Mouse (Mus musculus) liver, embryonic 14 days (tissue): Measurements from ENCODE around the gene Rnf130. TPM values are rescaled to one million over a fixed set of nuclear protein-coding genes. Genes with fewer than 3 reads are reported as not detected.

Experiments
- polyA plus RNA-seq: library from polyadenylated mRNA; depleted of rRNA; stranded (reverse); fragments of >200 nt; gene quantifications from 2 replicates; pipeline ENCODE4 v1.2.3, GENCODE M21; 2012; rRNA removed

Rnf130 gene
- polyA plus RNA-seq = 16.8 and 19.6 TPM in 2 replicates

DNA sequence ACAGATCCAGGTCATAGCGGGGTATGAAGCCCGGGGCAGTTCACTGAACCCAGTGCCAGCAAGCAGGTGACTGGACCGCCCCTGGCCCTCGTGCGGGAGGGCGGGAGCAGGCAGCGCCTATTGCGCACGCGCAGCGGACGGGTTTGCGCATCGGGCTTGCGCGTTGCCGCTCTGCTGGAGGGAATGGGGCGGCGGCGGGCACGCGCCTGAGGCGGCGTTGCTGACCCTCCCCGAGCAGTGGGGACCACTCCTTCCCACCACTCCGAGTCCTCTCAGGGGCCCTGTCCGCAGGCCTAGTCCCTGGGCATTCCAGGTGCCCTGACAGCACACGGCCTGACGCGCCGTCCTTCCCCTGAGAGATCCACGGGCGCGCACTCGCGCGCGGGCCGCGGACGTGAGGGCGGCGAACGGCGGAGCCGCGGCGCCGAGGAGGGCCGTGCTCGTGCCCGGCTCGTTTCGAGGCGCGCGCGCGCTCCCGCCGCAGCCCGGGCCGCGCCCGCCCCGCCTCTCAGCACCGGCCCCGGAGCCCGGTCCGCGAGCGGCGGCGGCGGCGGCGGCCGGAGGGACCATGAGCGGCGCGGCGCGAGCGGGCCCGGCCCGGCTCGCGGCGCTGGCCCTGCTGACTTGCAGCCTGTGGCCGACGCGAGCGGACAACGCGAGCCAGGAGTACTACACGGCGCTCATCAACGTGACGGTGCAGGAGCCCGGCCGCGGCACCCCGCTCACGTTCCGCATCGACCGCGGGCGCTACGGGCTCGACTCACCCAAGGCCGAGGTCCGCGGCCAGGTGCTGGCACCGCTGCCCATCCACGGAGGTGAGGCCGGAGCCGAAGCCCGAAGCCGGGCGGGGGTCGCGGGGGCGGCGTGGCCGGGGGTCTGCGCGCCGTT, at the start of gene Rnf130:
Rnf130 (plus strand) TSS at position 514 of the 888 bp plus-strand sequence.

DNA sequence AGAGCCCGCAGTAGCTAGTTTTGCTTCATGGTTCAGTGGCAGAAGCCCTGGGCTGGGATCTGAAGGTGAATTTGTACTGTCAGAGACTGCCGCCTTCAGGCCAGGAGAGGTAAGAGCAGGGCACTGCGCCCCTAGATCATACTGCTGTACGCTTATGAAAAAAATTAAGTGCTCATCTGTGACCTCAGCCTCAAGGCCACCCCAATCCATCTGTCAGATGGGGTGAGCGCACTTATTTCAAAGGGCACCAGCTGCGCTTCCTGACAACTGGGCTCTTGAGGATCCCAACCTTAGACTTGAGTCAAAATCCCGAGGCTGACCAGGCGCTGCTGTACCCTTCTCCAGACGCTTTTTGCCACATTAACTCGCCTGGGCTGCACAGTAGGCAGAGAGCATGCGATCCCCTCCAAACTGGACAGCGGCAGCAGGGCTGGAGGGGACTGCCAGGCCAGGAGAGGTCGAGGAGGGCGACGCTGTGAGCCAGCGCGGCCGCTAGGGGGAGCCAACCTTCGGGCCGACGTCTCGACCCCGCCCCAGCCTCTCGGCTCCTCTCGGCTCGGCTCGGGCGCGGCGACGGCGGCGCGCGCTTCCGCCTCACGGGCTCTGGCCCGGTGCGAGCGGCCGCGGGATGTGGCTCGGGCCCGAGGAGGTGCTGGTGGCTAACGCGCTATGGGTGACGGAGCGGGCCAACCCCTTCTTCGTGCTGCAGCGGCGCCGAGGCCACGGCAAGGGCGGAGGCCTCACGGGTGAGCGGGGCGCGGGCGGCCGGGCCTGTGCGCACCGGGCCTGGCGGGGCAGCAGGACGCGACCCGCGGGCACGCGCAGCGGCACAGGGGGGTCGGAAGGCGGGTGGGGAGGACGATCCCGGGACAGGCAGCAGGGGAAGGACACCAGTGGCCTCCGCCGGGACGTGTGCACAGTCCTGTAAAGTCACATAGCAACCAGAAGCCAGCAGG, 105.9 kb downstream of the Rnf130 start, which contains the start of gene Tbc1d9b:
Tbc1d9b (plus strand) TSS at position 586 of the 956 bp plus-strand sequence.

Other genes starting within 250 kb of the Rnf130 start
- 0.46 and 0.50 TPM in 2 replicates for gene Gfpt2, start 231.2 kb upstream of the Rnf130 start, polyA plus RNA-seq
- 11.6 and 14.8 TPM in 2 replicates for gene Mapk9, start 178.6 kb upstream of the Rnf130 start, polyA plus RNA-seq
- not detected in 2 replicates for gene Rasgef1c, start 123.5 kb upstream of the Rnf130 start, polyA plus RNA-seq
- gene Tbc1d9b, start 106.0 kb downstream of the Rnf130 start, polyA plus RNA-seq = 7.5 and 8.8 TPM in 2 replicates
- gene Mrnip, start 149.1 kb downstream of the Rnf130 start, polyA plus RNA-seq = 7.1 and 7.2 TPM in 2 replicates
- gene Sqstm1, start 185.5 kb downstream of the Rnf130 start, polyA plus RNA-seq = 42.7 and 48.6 TPM in 2 replicates
- 12.2 and 14.7 TPM in 2 replicates for gene Mgat4b, start 185.5 kb downstream of the Rnf130 start, polyA plus RNA-seq
- gene Ltc4s, start 213.3 kb downstream of the Rnf130 start, polyA plus RNA-seq = 0.79 and 0.85 TPM in 2 replicates